Mouse (Mus musculus): ENCODE data around the gene Slc46a1.
A peak's percentile ranks its signal among the peaks of the same experiment; 100 is the strongest.

The Slc46a1 gene

GRCm38 (mm10) chr11:78465568-78466180 lies at the start of gene Slc46a1:
Gene Slc46a1 (plus strand): TSS chr11:78465697.
- peak; percentile 71 to 80 for DNase-seq

GRCm38 (mm10) chr11:78416854-78417253 lies 48.6 kb upstream of the Slc46a1 start:
- no peak for DNase-seq

- no peak for DNase-seq
Observed at GRCm38 (mm10) chr11:78420263-78420889, 45.1 kb upstream of the Slc46a1 start.

- no peak for DNase-seq
Observed at GRCm38 (mm10) chr11:78421201-78422009, 44.1 kb upstream of the Slc46a1 start.

GRCm38 (mm10) chr11:78422055-78422819 lies 43.3 kb upstream of the Slc46a1 start, which contains the start of gene Slc13a2:
Gene Slc13a2 (minus strand): TSS chr11:78422217.
- DNase-seq: no peak

- no peak for DNase-seq
Observed at GRCm38 (mm10) chr11:78424352-78424751, 41.1 kb upstream of the Slc46a1 start.

- no peak for DNase-seq
Observed at GRCm38 (mm10) chr11:78425572-78425971, 39.9 kb upstream of the Slc46a1 start.

- no peak for DNase-seq
Observed at GRCm38 (mm10) chr11:78427655-78428054, 37.8 kb upstream of the Slc46a1 start.

- DNase-seq: no peak
Observed at GRCm38 (mm10) chr11:78428309-78428708, 37.2 kb upstream of the Slc46a1 start.

- DNase-seq: no peak
Observed at GRCm38 (mm10) chr11:78430195-78430878, 35.2 kb upstream of the Slc46a1 start.

GRCm38 (mm10) chr11:78431176-78431575 lies 34.3 kb upstream of the Slc46a1 start:
- DNase-seq: no peak

- no peak for DNase-seq
Observed at GRCm38 (mm10) chr11:78434052-78434451, 31.4 kb upstream of the Slc46a1 start.

- DNase-seq: peak; percentile 36 to 42
Observed at GRCm38 (mm10) chr11:78435776-78436349, 29.6 kb upstream of the Slc46a1 start.

GRCm38 (mm10) chr11:78437182-78437581 lies 28.3 kb upstream of the Slc46a1 start:
- DNase-seq: no peak

GRCm38 (mm10) chr11:78438399-78438930 lies 27.0 kb upstream of the Slc46a1 start:
- no peak for DNase-seq

- no peak for DNase-seq
Observed at GRCm38 (mm10) chr11:78443115-78443514, 22.4 kb upstream of the Slc46a1 start.

- DNase-seq: no peak
Observed at GRCm38 (mm10) chr11:78447168-78447567, 18.3 kb upstream of the Slc46a1 start.

- DNase-seq: no peak
Observed at GRCm38 (mm10) chr11:78448242-78448641, 17.3 kb upstream of the Slc46a1 start.

- DNase-seq: no peak
Observed at GRCm38 (mm10) chr11:78450337-78450736, 15.2 kb upstream of the Slc46a1 start.

- peak; percentile 60 to 69 for DNase-seq
Observed at GRCm38 (mm10) chr11:78453675-78454074, 11.8 kb upstream of the Slc46a1 start.

GRCm38 (mm10) chr11:78454276-78454675 lies 11.2 kb upstream of the Slc46a1 start:
- no peak for DNase-seq

- DNase-seq: peak; percentile 15 to 33
Observed at GRCm38 (mm10) chr11:78455308-78455707, 10.2 kb upstream of the Slc46a1 start.

All from thymus, postnatal 36 days (tissue).